Mouse (Mus musculus): ENCODE measurements around the gene Ring1. TPM values are rescaled to one million over a fixed set of nuclear protein-coding genes. Genes with fewer than 3 reads are reported as not detected.

Gene Ring1
- polyA plus RNA-seq, 1 experiment: 29.9 TPM

GRCm38 (mm10) chr17:34028501-34029149 lies 4.1 kb upstream of the Ring1 start:
- no peak for TF ChIP-seq CTCF (IDR thresholded peaks at IDR 0.05; ENCODE audit: extremely low read depth, insufficient read length, insufficient replicate concordance, low read depth, low read length)
- no peak for TF ChIP-seq POLR2A (IDR thresholded peaks at IDR 0.05; ENCODE audit: low read depth, low read length)
- Histone ChIP-seq H3K27me3 (ENCODE audit: control insufficient read depth, insufficient read depth, low read length) (no peaks in the 10 kb centered on the region), H3K36me3 (ENCODE audit: control insufficient read depth, insufficient read depth, low read length) (peaks cover 16% of the 10 kb centered on the region), H3K4me1 (ENCODE audit: control insufficient read depth, insufficient read depth, insufficient read length, low read length) (peaks cover 28% of the 10 kb centered on the region), H3K4me3 (ENCODE audit: low read depth, low read length) (no peak overlapping the region), H3K27ac (ENCODE audit: insufficient read depth, low read depth, low read length) (no peak overlapping the region)
- 85% methylated on average over 17 of the region's 17 CpGs for WGBS

DNA sequence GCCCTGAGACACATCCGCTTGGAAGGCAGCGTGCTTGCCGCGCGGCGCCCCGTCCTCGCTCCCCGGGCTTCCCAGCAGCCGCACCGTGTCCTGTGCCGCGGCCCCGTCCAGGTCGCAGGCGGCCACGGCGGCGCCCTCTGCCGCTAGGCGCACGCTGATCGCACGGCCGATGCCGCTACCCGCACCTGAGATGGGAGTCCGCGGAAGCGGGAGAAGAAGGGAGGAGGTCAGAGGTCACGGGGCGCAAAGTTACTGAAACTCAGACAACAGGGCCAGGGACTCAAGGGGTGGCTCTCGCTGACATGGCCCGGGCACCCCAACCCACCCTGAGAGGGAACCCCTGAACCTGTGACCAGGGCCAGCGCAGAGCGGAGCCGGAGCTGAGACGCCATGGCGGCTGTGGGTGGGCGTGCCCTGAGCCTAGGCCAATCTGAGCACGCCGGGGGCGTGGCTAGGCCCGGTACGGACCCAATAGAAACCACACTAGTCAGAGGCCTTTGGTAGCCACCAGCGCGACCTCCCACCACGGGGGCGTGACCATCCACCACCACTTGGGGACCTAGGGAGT lies 3.3 kb upstream of the Ring1 start, which contains the start of gene H2-Ke6:
TSS of gene H2-Ke6 (minus strand) at position 405 of the 568 bp plus-strand sequence.
- Histone ChIP-seq H3K27me3 (ENCODE audit: control insufficient read depth, insufficient read depth, low read length) (no peaks in the 10 kb centered on the region), H3K4me1 (ENCODE audit: control insufficient read depth, insufficient read depth, insufficient read length, low read length) (peaks cover 26% of the 10 kb centered on the region), H3K36me3 (ENCODE audit: control insufficient read depth, insufficient read depth, low read length) (peaks cover 18% of the 10 kb centered on the region), H3K27ac (ENCODE audit: insufficient read depth, low read depth, low read length) (peak within 1 kb of the TSS; percentile 46), H3K4me3 (ENCODE audit: low read depth, low read length) (peak within 1 kb of the TSS; percentile 78)
- WGBS: 1% methylated on average over 49 of the region's 49 CpGs
- peak; percentile 50; the same call in 1 of the 2 replicates for TF ChIP-seq POLR2A (IDR thresholded peaks at IDR 0.05; ENCODE audit: low read depth, low read length)
- no peak for TF ChIP-seq CTCF (IDR thresholded peaks at IDR 0.05; ENCODE audit: extremely low read depth, insufficient read length, insufficient replicate concordance, low read depth, low read length)

GRCm38 (mm10) chr17:34026917-34027655 lies 2.6 kb upstream of the Ring1 start:
- H3K27me3 ChIP-seq (ENCODE audit: control insufficient read depth, insufficient read depth, low read length): no peaks in the 10 kb centered on the region
- peaks cover 24% of the 10 kb centered on the region for H3K4me1 ChIP-seq (ENCODE audit: control insufficient read depth, insufficient read depth, insufficient read length, low read length)
- peaks cover 19% of the 10 kb centered on the region for H3K36me3 ChIP-seq (ENCODE audit: control insufficient read depth, insufficient read depth, low read length)
- WGBS: 16% methylated on average over 36 of the region's 36 CpGs
- no peak for TF ChIP-seq POLR2A (IDR thresholded peaks at IDR 0.05; ENCODE audit: low read depth, low read length)
- TF ChIP-seq CTCF (IDR thresholded peaks at IDR 0.05; ENCODE audit: extremely low read depth, insufficient read length, insufficient replicate concordance, low read depth, low read length): no peak
- peak overlapping the region; percentile 46 for H3K27ac ChIP-seq (ENCODE audit: insufficient read depth, low read depth, low read length)
- H3K4me3 ChIP-seq (ENCODE audit: low read depth, low read length): peak overlapping the region; percentile 78

DNA sequence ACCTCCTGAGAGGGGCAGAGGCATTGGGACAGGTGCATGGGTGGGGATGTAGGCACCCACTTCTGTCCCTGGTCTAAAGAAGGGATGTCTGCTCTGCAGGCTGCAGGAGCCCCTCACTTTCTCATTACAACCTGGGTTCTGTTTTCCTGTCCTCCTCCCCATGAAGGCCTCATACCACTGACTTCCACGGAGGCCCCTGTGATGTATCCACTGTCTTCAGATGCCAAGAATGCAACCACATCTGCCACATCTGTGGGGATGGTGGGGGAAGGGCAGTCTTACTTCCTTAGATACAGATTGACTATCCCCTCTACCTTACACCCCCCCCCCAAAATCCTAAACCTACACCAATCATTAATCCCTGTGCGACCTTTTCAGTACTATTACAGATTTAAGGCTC lies 1.7 kb upstream of the Ring1 start:
- H3K36me3 ChIP-seq (ENCODE audit: control insufficient read depth, insufficient read depth, low read length): peaks cover 27% of the 10 kb centered on the region
- TF ChIP-seq CTCF (IDR thresholded peaks at IDR 0.05; ENCODE audit: extremely low read depth, insufficient read length, insufficient replicate concordance, low read depth, low read length) (no peak), POLR2A (IDR thresholded peaks at IDR 0.05; ENCODE audit: low read depth, low read length) (no peak)
- peaks cover 24% of the 10 kb centered on the region for H3K4me1 ChIP-seq (ENCODE audit: control insufficient read depth, insufficient read depth, insufficient read length, low read length)
- H3K4me3 ChIP-seq (ENCODE audit: low read depth, low read length): no peak overlapping the region
- H3K27ac ChIP-seq (ENCODE audit: insufficient read depth, low read depth, low read length): no peak overlapping the region
- WGBS: 64% methylated on average over 2 of the region's 2 CpGs
- H3K27me3 ChIP-seq (ENCODE audit: control insufficient read depth, insufficient read depth, low read length): no peaks in the 10 kb centered on the region

- peaks cover 21% of the 10 kb centered on the region for H3K4me1 ChIP-seq (ENCODE audit: control insufficient read depth, insufficient read depth, insufficient read length, low read length)
- peaks cover 31% of the 10 kb centered on the region for H3K36me3 ChIP-seq (ENCODE audit: control insufficient read depth, insufficient read depth, low read length)
- WGBS: 64% methylated on average over 7 of the region's 7 CpGs
- no peak overlapping the region for H3K4me3 ChIP-seq (ENCODE audit: low read depth, low read length)
- no peaks in the 10 kb centered on the region for H3K27me3 ChIP-seq (ENCODE audit: control insufficient read depth, insufficient read depth, low read length)
- H3K27ac ChIP-seq (ENCODE audit: insufficient read depth, low read depth, low read length): no peak overlapping the region
- TF ChIP-seq POLR2A (IDR thresholded peaks at IDR 0.05; ENCODE audit: low read depth, low read length) (no peak), CTCF (IDR thresholded peaks at IDR 0.05; ENCODE audit: extremely low read depth, insufficient read length, insufficient replicate concordance, low read depth, low read length) (no peak)
These were observed 1.3 kb upstream of the Ring1 start for GRCm38 (mm10) chr17:34025756-34026151.

GRCm38 (mm10) chr17:34024861-34025755 lies 628 bp upstream of the Ring1 start:
- H3K27me3 ChIP-seq (ENCODE audit: control insufficient read depth, insufficient read depth, low read length): no peaks in the 10 kb centered on the region
- H3K36me3 ChIP-seq (ENCODE audit: control insufficient read depth, insufficient read depth, low read length): peaks cover 33% of the 10 kb centered on the region
- H3K4me3 ChIP-seq (ENCODE audit: low read depth, low read length): peak overlapping the region; percentile 76
- WGBS: 2% methylated on average over 57 of the region's 57 CpGs
- H3K4me1 ChIP-seq (ENCODE audit: control insufficient read depth, insufficient read depth, insufficient read length, low read length): peaks cover 16% of the 10 kb centered on the region
- no peak for TF ChIP-seq CTCF (IDR thresholded peaks at IDR 0.05; ENCODE audit: extremely low read depth, insufficient read length, insufficient replicate concordance, low read depth, low read length)
- TF ChIP-seq POLR2A (IDR thresholded peaks at IDR 0.05; ENCODE audit: low read depth, low read length): no peak
- H3K27ac ChIP-seq (ENCODE audit: insufficient read depth, low read depth, low read length): peak overlapping the region; percentile 45

Measured in small intestine, adult 2 months (tissue).